Mouse (Mus musculus) kidney, adult 8-10 months (tissue): Measurements from ENCODE around the gene Trpt1.
A peak's percentile ranks its signal among the peaks of the same experiment; 100 is the strongest.
"Not testable (repeated sequence)": the region's sequence is repeated elsewhere in the genome, so short reads cannot be mapped to it uniquely, and the experiment has no call there.

Experiments used
- DNase-seq, 2 experiments: peaks; one replicate each; pipeline ENCODE4 v3.0.0; 2022

Gene Trpt1

GRCm38 (mm10) chr19:6975537-6976521 is 20.1 kb upstream of the Trpt1 start, which contains the start of gene Plcb3:
Plcb3 (minus strand) TSS chr19:6976470.
- DNase-seq: peak in 1 of 2 experiments; percentile 53

GRCm38 (mm10) chr19:6977759-6978638 is 17.9 kb upstream of the Trpt1 start:
- DNase-seq: no peak

- no peak for DNase-seq
These were observed 17.3 kb upstream of the Trpt1 start for GRCm38 (mm10) chr19:6978639-6978974.

GRCm38 (mm10) chr19:6979001-6979479 is 16.9 kb upstream of the Trpt1 start:
- peak in 1 of 2 experiments; percentile 52 for DNase-seq

GRCm38 (mm10) chr19:6979486-6980380 is 16.2 kb upstream of the Trpt1 start:
- peak; percentile 100 for DNase-seq

- peak; percentile 99 for DNase-seq
These were observed 15.4 kb upstream of the Trpt1 start, which contains the start of gene Fkbp2 for GRCm38 (mm10) chr19:6980381-6981093. Fkbp2 (minus strand) TSS chr19:6980501.

GRCm38 (mm10) chr19:6981465-6981864 is 14.5 kb upstream of the Trpt1 start:
- DNase-seq: no peak

GRCm38 (mm10) chr19:6983621-6984020 is 12.3 kb upstream of the Trpt1 start:
- no peak for DNase-seq

- DNase-seq: no peak
These were observed 10.6 kb upstream of the Trpt1 start for GRCm38 (mm10) chr19:6985300-6985699.

GRCm38 (mm10) chr19:6985951-6986708 is 9.8 kb upstream of the Trpt1 start:
- DNase-seq: no peak

- DNase-seq: peak in 1 of 2 experiments; percentile 65
These were observed 8.6 kb upstream of the Trpt1 start, which contains the start of gene Vegfb for GRCm38 (mm10) chr19:6987061-6987903. Vegfb (minus strand) TSS chr19:6987651.

- no peak for DNase-seq
These were observed 8.0 kb upstream of the Trpt1 start for GRCm38 (mm10) chr19:6987904-6988285.

GRCm38 (mm10) chr19:6989251-6989650 is 6.7 kb upstream of the Trpt1 start:
- DNase-seq: no peak

- no peak for DNase-seq
These were observed 5.2 kb upstream of the Trpt1 start for GRCm38 (mm10) chr19:6990712-6991111.

GRCm38 (mm10) chr19:6991166-6991565 is 4.8 kb upstream of the Trpt1 start:
- not testable (repeated sequence) for DNase-seq

- peak; percentile 97 to 98 for DNase-seq
These were observed 3.7 kb upstream of the Trpt1 start, which contains the start of gene Dnajc4 for GRCm38 (mm10) chr19:6992011-6992858. Dnajc4 (minus strand) TSS chr19:6992572.

- DNase-seq: peak in 1 of 2 experiments; percentile 26
These were observed 2.7 kb upstream of the Trpt1 start for GRCm38 (mm10) chr19:6993011-6993770.

GRCm38 (mm10) chr19:6994002-6994401 is 1.9 kb upstream of the Trpt1 start:
- no peak for DNase-seq
